Mouse (Mus musculus) embryo, embryonic 11.5 days (tissue): ENCODE measurements around the gene Dach1.

Source experiments
- DNase-seq: peaks from one replicate; pipeline ENCODE4 v3.0.0-alpha.2; 2012; ENCODE audit warnings: low read depth, low spot score

Dach1 gene

DNA sequence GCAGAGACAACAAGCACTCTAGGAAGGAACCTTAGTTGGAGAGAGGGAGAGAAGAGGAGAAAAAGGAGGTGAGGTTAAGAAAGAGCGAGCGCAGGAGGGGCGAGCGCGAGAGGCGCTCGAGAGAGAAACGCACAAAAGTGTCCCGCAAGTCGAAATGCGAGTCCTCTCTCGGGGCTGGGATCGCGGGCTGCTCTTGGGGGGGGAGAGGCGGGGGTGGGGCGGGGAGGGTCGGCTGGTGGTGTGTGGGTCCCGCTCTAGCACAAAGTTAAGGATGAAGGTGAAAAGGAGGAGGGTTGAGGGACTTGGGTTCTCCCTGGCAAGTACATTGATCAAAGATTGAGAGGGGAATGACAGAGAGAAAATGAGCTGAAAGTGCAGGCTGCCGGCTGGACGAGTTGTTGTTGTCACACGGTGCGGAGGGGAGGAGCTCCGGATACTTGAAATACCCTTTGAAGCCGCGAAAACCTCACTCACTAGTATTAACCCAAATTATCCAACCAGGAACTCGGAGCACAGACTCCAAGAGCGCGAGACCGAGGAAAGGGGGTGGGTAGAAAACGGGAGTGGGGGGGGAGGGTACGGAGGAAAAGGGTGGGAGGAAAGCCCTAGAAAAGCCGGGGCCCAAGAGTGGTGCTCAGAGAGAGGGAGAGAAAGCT lies at the start of gene Dach1:
Dach1 (minus strand) TSS at position 345 of the 656 bp plus-strand sequence.
- DNase-seq: peak; percentile 57

DNA sequence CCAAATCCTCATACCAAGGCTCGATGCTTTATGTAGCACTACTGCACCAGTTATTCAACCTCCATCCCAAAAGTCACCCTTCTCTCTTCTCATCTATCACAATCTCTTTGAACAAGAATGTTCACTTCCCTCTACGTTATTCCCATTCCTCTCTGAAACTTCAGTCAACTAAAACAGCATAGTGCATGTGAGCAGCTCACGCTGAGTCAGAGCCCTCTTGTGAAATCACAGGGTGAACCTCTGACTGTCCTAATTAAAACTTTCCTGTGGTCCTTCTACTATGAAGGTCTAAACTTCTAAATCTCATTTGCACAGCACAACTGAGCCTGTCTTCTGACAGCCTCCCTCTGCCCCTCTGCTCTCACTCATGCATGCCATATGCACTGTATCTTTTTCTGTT lies 30.5 kb upstream of the Dach1 start:
- DNase-seq: no peak

- DNase-seq: no peak
Observed at GRCm38 (mm10) chr14:98181545-98181944, 12.0 kb upstream of the Dach1 start.

DNA sequence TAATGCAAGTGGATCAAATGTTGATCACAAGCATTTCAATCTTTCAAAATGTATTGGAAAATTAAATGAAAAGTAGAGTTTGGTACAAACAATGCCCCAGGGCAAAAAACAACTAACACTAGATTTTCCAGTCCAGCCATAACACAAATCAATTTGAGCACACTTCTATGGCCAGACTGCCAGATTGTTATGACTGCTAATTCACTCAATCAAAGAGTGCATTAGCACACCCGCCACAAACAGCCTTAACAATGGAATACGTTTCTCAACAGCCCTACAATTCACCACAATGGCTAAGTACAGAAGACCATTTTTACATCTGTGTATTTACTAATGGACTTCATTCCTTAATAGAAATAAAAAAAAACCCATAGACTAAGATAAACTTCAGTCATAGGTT lies 4.3 kb upstream of the Dach1 start:
- DNase-seq: no peak

DNA sequence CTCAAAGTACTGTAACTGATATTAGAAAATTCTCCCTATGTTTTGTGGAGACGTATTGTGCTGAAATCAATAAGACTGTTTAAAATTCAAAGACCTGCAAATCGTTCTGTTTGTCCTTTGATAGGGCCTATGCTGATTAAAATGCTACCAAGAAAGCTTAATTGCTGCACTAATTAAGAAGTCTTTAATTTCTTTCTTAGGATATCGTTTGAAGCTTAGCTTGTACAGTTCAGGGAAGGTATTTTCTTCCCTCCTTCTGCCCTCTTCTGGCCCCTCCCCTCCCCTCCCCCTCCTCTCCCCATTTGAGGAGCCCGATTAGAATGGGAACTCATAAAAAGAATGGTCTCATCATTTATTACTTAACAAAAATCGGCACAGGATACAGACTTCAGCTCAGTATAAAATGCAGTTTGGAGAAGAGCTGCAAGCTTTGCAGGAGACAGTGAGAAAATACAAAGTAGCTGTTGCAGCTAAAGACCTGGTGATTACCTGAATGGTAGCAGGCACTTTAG lies 2.9 kb upstream of the Dach1 start:
- DNase-seq: no peak

- no peak for DNase-seq
Observed at GRCm38 (mm10) chr14:98171861-98172260, 2.3 kb upstream of the Dach1 start.

GRCm38 (mm10) chr14:98168908-98169401 lies 610 bp downstream of the Dach1 start:
- DNase-seq: no peak

DNA sequence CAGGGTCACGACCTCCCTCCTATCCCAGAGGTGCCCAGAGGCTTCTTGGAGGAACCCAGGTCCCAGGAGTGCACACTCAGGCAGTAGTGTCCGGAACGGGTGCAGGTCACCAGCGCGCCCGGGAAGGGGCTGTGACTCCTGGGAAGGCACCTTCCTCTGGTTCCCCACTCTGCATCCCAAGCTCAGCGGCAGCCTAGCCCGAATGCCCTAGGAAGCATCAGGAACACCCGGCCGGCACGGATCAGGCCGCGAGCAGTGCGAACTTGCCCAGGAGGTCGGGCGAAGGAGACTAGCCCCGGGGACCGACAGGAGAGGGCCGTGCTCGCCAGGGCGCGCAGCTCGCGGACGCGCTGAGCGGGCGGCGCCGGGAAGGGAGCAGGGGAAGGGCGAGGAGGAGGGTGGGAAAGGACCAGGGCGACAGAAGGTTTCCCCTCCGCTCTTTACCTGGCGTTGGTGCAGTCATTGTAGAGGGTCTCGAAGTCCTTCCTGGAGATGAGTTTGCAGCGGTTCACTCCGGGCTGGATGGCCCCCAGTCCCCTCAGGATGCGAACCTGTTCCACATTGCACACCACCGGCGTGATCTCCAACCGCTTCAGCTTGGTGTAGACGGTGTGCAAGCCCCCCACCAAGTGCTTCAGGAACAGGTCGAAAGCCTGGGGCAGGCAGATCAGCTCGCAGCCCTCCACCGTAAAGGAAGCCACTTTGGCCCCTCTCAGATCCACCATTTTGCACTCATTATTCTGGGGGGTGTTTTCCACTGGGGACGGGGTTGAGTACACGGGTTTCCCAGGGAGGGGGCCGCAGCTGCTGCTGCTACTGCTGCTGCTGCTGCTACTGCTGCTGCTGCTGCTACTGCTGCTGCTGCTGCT lies 1.3 kb downstream of the Dach1 start:
- DNase-seq: peak; percentile 30

- peak; percentile 27 for DNase-seq
Observed at GRCm38 (mm10) chr14:98167186-98168038, 2.2 kb downstream of the Dach1 start.

DNA sequence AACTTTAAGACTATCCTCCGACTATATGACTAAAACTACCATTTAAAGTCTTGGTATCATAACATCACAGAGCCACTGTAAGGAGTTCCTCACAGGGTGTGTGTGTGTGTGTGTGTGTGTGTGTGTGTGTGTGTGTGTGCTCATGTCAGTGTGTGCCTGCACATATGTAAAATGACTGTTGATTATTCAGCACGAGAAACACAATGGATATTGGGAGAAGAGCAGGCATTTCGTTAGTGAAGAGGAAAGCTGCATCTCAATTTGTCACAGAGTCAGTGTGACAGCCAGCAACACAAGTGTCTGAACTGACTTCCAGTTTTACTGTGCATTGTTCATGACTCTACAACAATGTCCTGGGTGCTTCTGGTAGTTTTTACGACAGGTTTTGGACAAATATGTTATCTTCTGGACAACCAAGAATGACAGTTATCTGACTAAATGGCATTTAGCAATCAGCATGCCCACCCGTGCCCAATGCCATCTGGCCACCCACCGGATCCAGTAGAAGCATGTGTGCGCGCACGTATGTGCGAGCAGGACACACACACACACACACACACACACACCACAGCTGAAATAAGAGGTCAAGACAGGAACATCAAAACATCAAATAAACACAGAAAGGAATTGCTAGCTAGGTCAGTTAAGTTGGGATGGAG lies 3.1 kb downstream of the Dach1 start:
- no peak for DNase-seq

GRCm38 (mm10) chr14:98156753-98157152 lies 12.8 kb downstream of the Dach1 start:
- DNase-seq: no peak

GRCm38 (mm10) chr14:98155725-98156392 lies 13.7 kb downstream of the Dach1 start:
- DNase-seq: no peak

DNA sequence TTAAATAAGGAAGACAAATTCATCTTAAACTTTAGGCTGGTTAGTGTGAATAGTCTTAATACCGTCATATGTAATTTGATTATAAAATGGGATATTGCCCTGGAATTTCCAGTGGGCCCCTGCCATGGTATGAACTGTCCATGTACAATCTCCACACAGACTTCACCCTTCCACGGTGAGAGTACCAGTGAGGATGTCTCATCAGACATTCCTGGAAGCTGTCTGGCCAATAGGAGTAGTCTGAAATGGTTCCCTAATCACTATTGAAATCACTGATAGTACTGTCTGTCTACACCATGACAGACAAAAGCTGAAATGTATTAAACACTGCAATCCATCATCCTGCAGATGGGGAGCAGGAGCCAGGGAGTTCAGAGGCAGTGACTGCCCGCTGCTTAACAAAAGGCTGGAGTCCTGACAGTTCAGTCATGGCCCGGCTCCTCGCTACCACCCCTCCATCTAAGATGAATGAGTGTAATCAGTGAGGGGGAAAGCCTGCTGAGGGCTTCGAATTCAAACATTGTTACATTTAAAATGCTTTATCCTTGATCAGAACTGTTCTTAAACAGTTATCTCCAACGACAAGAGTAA lies 14.6 kb downstream of the Dach1 start:
- no peak for DNase-seq

GRCm38 (mm10) chr14:98141758-98142157 lies 27.8 kb downstream of the Dach1 start:
- no peak for DNase-seq

- DNase-seq: peak; percentile 23
Observed at GRCm38 (mm10) chr14:98138873-98139665, 30.5 kb downstream of the Dach1 start.

GRCm38 (mm10) chr14:98134546-98134945 lies 35.0 kb downstream of the Dach1 start:
- no peak for DNase-seq

- no peak for DNase-seq
Observed at GRCm38 (mm10) chr14:98123032-98123431, 46.5 kb downstream of the Dach1 start.

DNA sequence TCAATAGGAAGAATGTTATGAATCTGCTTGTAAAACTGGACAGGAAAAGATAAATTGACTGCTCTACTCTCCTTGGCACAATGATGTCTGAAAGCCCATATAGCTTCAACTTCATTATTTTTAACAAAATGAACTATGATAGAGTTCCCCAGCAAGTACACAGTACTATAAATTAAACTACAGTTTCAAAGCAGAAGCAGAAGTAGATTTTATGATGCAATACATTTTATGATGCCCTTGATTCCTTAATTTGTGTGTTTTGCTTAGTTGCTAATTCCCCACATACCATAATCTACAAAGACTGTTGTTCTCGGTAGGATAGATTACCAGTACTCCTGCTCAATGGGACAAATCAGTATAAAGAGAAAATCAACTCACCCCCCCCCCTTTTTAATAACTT lies 52.9 kb downstream of the Dach1 start:
- DNase-seq: no peak

- no peak for DNase-seq
Observed at GRCm38 (mm10) chr14:98113106-98113505, 56.5 kb downstream of the Dach1 start.
